Mouse (Mus musculus) midbrain, postnatal 0 days (tissue): ENCODE measurements around the gene Vps37c. TPM values are rescaled to one million over a fixed set of nuclear protein-coding genes. Genes with fewer than 3 reads are reported as not detected.

Source experiments
- ATAC-seq: fragments of 200-750 bp; cut with Nextera tagmentation; 2 replicates; pipeline ENCODE4 v1.8.0; 2017; ENCODE audit warnings: moderate number of reproducible peaks, mild to moderate bottlenecking, moderate TSS enrichment, moderate library complexity; ENCODE audit not compliant: low FRiP score
- DNase-seq: peaks from one replicate; pipeline ENCODE4 v3.0.0-alpha.2; 2015; ENCODE audit warnings: low spot score
- H3K27ac ChIP-seq: fragments of 300-500 bp; sonication (generic); 2 replicates; pipeline ENCODE4 v1.5.1; 2014; ENCODE audit warnings: low read depth, mild to moderate bottlenecking, low read length, mixed read lengths
- H3K27me3 ChIP-seq: fragments of 300-500 bp; sonication (generic); 2 replicates; pipeline ENCODE4 v1.6.1; 2014; ENCODE audit warnings: low read length, control low read depth, mixed read lengths; ENCODE audit not compliant: insufficient read depth
- H3K36me3 ChIP-seq: fragments of 300-500 bp; sonication (generic); 2 replicates; pipeline ENCODE4 v1.6.1; 2014; ENCODE audit warnings: low read length, control low read depth, mixed read lengths; ENCODE audit not compliant: insufficient read depth
- H3K4me1 ChIP-seq: fragments of 300-500 bp; sonication (generic); 2 replicates; pipeline ENCODE4 v1.6.1; 2014; ENCODE audit warnings: mild to moderate bottlenecking, control low read depth, antibody characterized with exemption, low read length, mixed read lengths; ENCODE audit not compliant: insufficient read depth
- H3K4me2 ChIP-seq: fragments of 300-500 bp; sonication (generic); 2 replicates; pipeline ENCODE4 v1.6.1; 2014; ENCODE audit warnings: low read depth, mild to moderate bottlenecking, low read length, mixed read lengths; ENCODE audit not compliant: poor library complexity, severe bottlenecking
- H3K4me3 ChIP-seq: fragments of 300-500 bp; sonication (generic); 2 replicates; pipeline ENCODE4 v1.5.1; 2014; ENCODE audit warnings: low read depth, mild to moderate bottlenecking, low read length, moderate library complexity
- H3K9ac ChIP-seq: fragments of 300-500 bp; sonication (generic); replicated peaks from 2 replicates; pipeline ENCODE4 v1.6.1; 2014; ENCODE audit warnings: mild to moderate bottlenecking, low read length, moderate library complexity, mixed read lengths; ENCODE audit not compliant: poor library complexity, severe bottlenecking
- H3K9me3 ChIP-seq: fragments of 300-500 bp; sonication (generic); 2 replicates; pipeline ENCODE4 v1.6.1; 2016; ENCODE audit warnings: low read length, control low read depth
- CTCF ChIP-seq: IDR thresholded peaks from 2 replicates; pipeline ENCODE4 v1.5.1; 2016; ENCODE audit warnings: antibody characterized with exemption, mild to moderate bottlenecking
- WGBS: fragments of 180-500 bp; shearing (Covaris S2); extraction: QIAGEN DNeasy Blood & Tissue Kit; methylation state at CpG from one replicate; pipeline ENCODE4 v1.1.7; 2014; 5-methylcytosine and 5-hydroxymethylcytosine counted together
- polyA plus RNA-seq: library from polyadenylated mRNA; unstranded; fragments of >200 nt; fragmentation: Nextera tagmentation; extraction: Ambion mirVana; gene quantifications from 2 replicates; pipeline ENCODE4 v1.2.1, GENCODE M21; 2015
- total RNA-seq: library from RNA; depleted of rRNA; stranded (reverse); fragments of >200 nt; gene quantifications from 2 replicates; pipeline ENCODE4 v1.2.3, GENCODE M21; 2014; rRNA removed

Gene Vps37c
- total and polyA plus RNA-seq, 2 experiments from 2014 or later: 17.5 to 22.9 TPM

DNA sequence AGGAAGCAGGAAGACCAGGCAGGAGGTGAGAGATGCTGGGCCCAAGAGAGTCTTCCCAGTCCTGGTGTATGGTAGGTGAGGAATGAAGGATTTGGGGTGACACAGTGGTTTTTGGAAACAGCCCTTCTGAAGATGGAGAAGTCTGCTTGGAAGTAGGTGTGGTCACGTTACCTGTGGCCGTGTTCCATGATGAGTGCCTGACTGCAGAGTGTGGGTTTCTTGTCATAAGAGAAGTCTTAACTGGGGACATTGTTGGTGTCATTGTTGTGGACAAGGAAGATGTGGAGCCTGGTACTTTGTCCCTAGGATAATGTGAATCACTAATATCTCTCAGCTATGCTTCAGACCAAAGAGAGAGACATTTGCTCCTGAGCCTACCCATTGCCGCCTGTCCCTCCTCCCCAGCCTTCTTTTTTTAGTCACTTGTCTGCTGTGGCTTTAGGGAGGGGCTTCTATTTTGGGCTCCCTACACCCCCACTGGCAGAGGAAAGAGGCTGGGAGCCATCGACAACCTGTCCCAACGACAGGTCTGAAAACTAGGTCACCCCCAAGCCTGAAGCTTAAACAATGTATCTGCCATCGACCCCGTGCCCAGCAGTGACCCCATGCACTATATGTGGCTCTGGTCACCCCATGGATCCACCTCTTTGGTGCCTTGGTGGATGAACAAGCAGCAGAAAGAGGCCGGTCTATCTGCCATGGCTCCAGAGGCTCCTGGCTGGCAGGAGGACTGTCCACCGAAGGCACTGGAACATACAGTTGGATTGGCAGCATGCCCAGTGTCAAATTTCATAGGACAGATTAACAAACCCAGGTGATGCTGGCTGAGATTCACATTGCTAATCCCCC lies 71.7 kb downstream of the Vps37c start:
- no peaks in the 10 kb centered on the region for H3K27me3 ChIP-seq
- no peak for DNase-seq
- no peak for TF ChIP-seq CTCF
- H3K27ac ChIP-seq: no peak overlapping the region
- no peak overlapping the region for H3K4me2 ChIP-seq
- no peaks in the 10 kb centered on the region for H3K4me1 ChIP-seq
- 84% methylated on average over 9 of the region's 9 CpGs for WGBS
- ATAC-seq: no peak
- H3K4me3 ChIP-seq: no peak overlapping the region
- H3K36me3 ChIP-seq: no peaks in the 10 kb centered on the region
- H3K9me3 ChIP-seq: no peaks in the 10 kb centered on the region
- no peak overlapping the region for H3K9ac ChIP-seq

GRCm38 (mm10) chr19:10761794-10762415 lies 73.4 kb downstream of the Vps37c start:
- H3K4me3 ChIP-seq: no peak overlapping the region
- no peak overlapping the region for H3K27ac ChIP-seq
- WGBS: 84% methylated on average over 8 of the region's 8 CpGs
- no peaks in the 10 kb centered on the region for H3K36me3 ChIP-seq
- no peak overlapping the region for H3K9ac ChIP-seq
- no peak for DNase-seq
- TF ChIP-seq CTCF: no peak
- no peak for ATAC-seq
- H3K27me3 ChIP-seq: no peaks in the 10 kb centered on the region
- no peaks in the 10 kb centered on the region for H3K9me3 ChIP-seq
- no peaks in the 10 kb centered on the region for H3K4me1 ChIP-seq
- no peak overlapping the region for H3K4me2 ChIP-seq

DNA sequence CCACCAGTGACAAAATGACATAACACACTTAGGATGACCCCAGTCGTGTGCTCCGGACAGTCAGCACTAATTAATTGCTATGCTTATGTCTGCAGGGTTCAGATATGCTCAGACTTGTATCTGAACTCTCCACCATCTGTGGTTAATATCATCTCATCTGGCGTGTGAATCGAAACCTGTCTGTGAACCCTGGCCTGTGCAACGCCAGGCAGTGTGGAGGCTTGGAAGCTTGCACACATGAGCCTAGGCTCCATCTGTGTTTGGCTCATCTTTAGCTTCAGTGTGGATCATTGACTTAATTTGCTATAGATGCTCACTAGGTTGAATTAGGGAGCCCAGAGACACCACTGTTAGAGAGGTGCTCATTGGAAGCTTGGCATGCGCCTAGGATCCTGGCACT lies 73.9 kb downstream of the Vps37c start:
- no peak overlapping the region for H3K4me3 ChIP-seq
- no peaks in the 10 kb centered on the region for H3K36me3 ChIP-seq
- no peaks in the 10 kb centered on the region for H3K27me3 ChIP-seq
- WGBS: 92% methylated on average over 6 of the region's 6 CpGs
- no peak for DNase-seq
- no peak overlapping the region for H3K9ac ChIP-seq
- no peak for TF ChIP-seq CTCF
- ATAC-seq: no peak
- no peak overlapping the region for H3K27ac ChIP-seq
- no peak overlapping the region for H3K4me2 ChIP-seq
- no peaks in the 10 kb centered on the region for H3K4me1 ChIP-seq
- H3K9me3 ChIP-seq: no peaks in the 10 kb centered on the region

- no peak for ATAC-seq
- TF ChIP-seq CTCF: no peak
- H3K4me3 ChIP-seq: no peak overlapping the region
- no peak overlapping the region for H3K4me2 ChIP-seq
- H3K4me1 ChIP-seq: no peaks in the 10 kb centered on the region; the same call in 1 of the 2 replicates
- WGBS: 84% methylated on average over 21 of the region's 21 CpGs
- H3K27me3 ChIP-seq: no peaks in the 10 kb centered on the region
- H3K9me3 ChIP-seq: no peaks in the 10 kb centered on the region
- no peaks in the 10 kb centered on the region for H3K36me3 ChIP-seq
- no peak for DNase-seq
- no peak overlapping the region for H3K9ac ChIP-seq
- no peak overlapping the region for H3K27ac ChIP-seq
Measured at GRCm38 (mm10) chr19:10763381-10764031, 75.0 kb downstream of the Vps37c start.

Other genes with a start within 250 kb of the Vps37c start
- gene Lrrc10b, start 231.3 kb upstream of the Vps37c start, total RNA-seq: 6.2 and 8.7 TPM in 2 replicates
- 2.2 and 2.3 TPM in 2 replicates for gene Lrrc10b, start 231.3 kb upstream of the Vps37c start, polyA plus RNA-seq
- gene Ppp1r32, start 205.8 kb upstream of the Vps37c start, total RNA-seq: 4.9 and 7.8 TPM in 2 replicates
- 5.0 and 5.3 TPM in 2 replicates for gene Ppp1r32, start 205.8 kb upstream of the Vps37c start, polyA plus RNA-seq
- 55.7 and 62.3 TPM in 2 replicates for gene Cpsf7, start 163.5 kb upstream of the Vps37c start, total RNA-seq
- gene Cpsf7, start 163.5 kb upstream of the Vps37c start, polyA plus RNA-seq: 36.7 and 40.6 TPM in 2 replicates
- 51.5 and 54.4 TPM in 2 replicates for gene Sdhaf2, start 162.6 kb upstream of the Vps37c start, total RNA-seq
- gene Sdhaf2, start 162.6 kb upstream of the Vps37c start, polyA plus RNA-seq: 56.1 and 64.3 TPM in 2 replicates
- gene Tmem216, start 132.5 kb upstream of the Vps37c start, total RNA-seq: 23.1 and 33.8 TPM in 2 replicates
- 41.5 and 47.0 TPM in 2 replicates for gene Tmem216, start 132.5 kb upstream of the Vps37c start, polyA plus RNA-seq
- gene Cyb561a3, start 111.6 kb upstream of the Vps37c start, total RNA-seq: 19.1 and 32.0 TPM in 2 replicates
- gene Cyb561a3, start 111.6 kb upstream of the Vps37c start, polyA plus RNA-seq: 20.3 and 22.2 TPM in 2 replicates
- gene Tmem138, start 111.4 kb upstream of the Vps37c start, total RNA-seq: 18.5 and 18.8 TPM in 2 replicates
- 32.4 and 33.1 TPM in 2 replicates for gene Tmem138, start 111.4 kb upstream of the Vps37c start, polyA plus RNA-seq
- 247 and 261 TPM in 2 replicates for gene Ddb1, start 83.4 kb upstream of the Vps37c start, total RNA-seq
- gene Ddb1, start 83.4 kb upstream of the Vps37c start, polyA plus RNA-seq: 135 TPM in 2 replicates
- gene Tkfc, start 83.1 kb upstream of the Vps37c start, total RNA-seq: 11.1 and 15.8 TPM in 2 replicates
- 19.5 and 23.3 TPM in 2 replicates for gene Tkfc, start 83.1 kb upstream of the Vps37c start, polyA plus RNA-seq
- 2.6 and 2.9 TPM in 2 replicates for gene Vwce, start 54.5 kb upstream of the Vps37c start, total RNA-seq
- 1.9 and 2.2 TPM in 2 replicates for gene Vwce, start 54.5 kb upstream of the Vps37c start, polyA plus RNA-seq
- gene Pga5, start 10.7 kb upstream of the Vps37c start, total RNA-seq: not detected in 2 replicates
- not detected in 2 replicates for gene Pga5, start 10.7 kb upstream of the Vps37c start, polyA plus RNA-seq
- 0.55 and 0.85 TPM in 2 replicates for gene Cd5, start 50.3 kb downstream of the Vps37c start, total RNA-seq
- gene Cd5, start 50.3 kb downstream of the Vps37c start, polyA plus RNA-seq: 0.50 and 0.53 TPM in 2 replicates
- not detected in 2 replicates for gene Cd6, start 141.3 kb downstream of the Vps37c start, total RNA-seq
- gene Cd6, start 141.3 kb downstream of the Vps37c start, polyA plus RNA-seq: 0.22 TPM in 1 of 2 replicates, not detected in the other
- gene Slc15a3, start 151.0 kb downstream of the Vps37c start, total RNA-seq: 1.3 and 1.7 TPM in 2 replicates
- 0.33 and 0.56 TPM in 2 replicates for gene Slc15a3, start 151.0 kb downstream of the Vps37c start, polyA plus RNA-seq
- gene Tmem132a, start 181.2 kb downstream of the Vps37c start, total RNA-seq: 403 and 429 TPM in 2 replicates
- 207 and 213 TPM in 2 replicates for gene Tmem132a, start 181.2 kb downstream of the Vps37c start, polyA plus RNA-seq
- 21.3 and 22.9 TPM in 2 replicates for gene Tmem109, start 193.3 kb downstream of the Vps37c start, total RNA-seq
- 39.2 and 39.3 TPM in 2 replicates for gene Tmem109, start 193.3 kb downstream of the Vps37c start, polyA plus RNA-seq
- gene Prpf19, start 206.5 kb downstream of the Vps37c start, total RNA-seq: 281 and 298 TPM in 2 replicates
- 37.8 and 38.1 TPM in 2 replicates for gene Prpf19, start 206.5 kb downstream of the Vps37c start, polyA plus RNA-seq
- 0.14 and 0.82 TPM in 2 replicates for gene Zp1, start 231.9 kb downstream of the Vps37c start, total RNA-seq
- gene Zp1, start 231.9 kb downstream of the Vps37c start, polyA plus RNA-seq: 0.98 and 1.4 TPM in 2 replicates
- 1.0 and 1.4 TPM in 2 replicates for gene Ptgdr2, start 248.4 kb downstream of the Vps37c start, total RNA-seq
- 0.09 and 0.16 TPM in 2 replicates for gene Ptgdr2, start 248.4 kb downstream of the Vps37c start, polyA plus RNA-seq